Mouse (Mus musculus): ENCODE measurements around the gene Mmrn2.

DNA sequence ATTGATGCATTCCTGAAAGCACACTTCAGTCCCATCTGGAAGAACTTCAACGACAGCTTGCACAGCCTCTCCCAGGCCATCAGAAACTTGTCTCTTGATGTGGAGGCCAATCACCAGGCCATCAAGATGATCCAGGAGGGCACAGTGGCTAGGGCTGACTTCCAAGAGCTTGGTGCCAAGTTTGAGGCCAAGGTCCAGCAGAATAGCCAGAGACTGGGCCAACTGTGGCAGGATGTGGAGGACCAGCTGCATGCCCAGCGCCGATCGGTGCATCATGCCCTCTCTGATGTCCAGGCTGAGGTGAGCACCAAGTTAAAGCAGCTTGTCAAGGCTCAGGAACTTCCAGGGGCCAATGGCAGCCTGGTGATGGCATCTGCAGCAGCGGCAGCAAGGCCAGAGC, 22.6 kb downstream of the Mmrn2 start:
- TF ChIP-seq MEF2A (IDR thresholded peaks at IDR 0.05; ENCODE audit: extremely low read depth, insufficient replicate concordance, low read depth, low read length, poor library complexity, severe bottlenecking) (no peak), CHD2 (IDR thresholded peaks at IDR 0.05; ENCODE audit: low read length) (no peak), JUND (IDR thresholded peaks at IDR 0.05; ENCODE audit: low read depth, low read length) (no peak), GABPA (IDR thresholded peaks at IDR 0.05; ENCODE audit: low read depth, low read length) (no peak)
